ENCODE assay signal across 8 mouse cellular contexts in genomic region chr13:53109560-53110248, GRCm38 (mm10).
A peak's percentile ranks its signal among the peaks of the same experiment; 100 is the strongest.
DNase-seq lines count a peak whose midpoint lies in the region; ATAC-seq and TF ChIP-seq lines count a peak whose summit lies in the region.

No protein-coding gene starts in this region.

- POLR2A ChIA-PET in Patski (lab: Charles Lee): interaction anchor here (0.8 kb wide), 1 partner anchor 178 kb away, joined by 3 read pairs; no protein-coding TSS in a partner anchor

- TF ChIP-seq CTCF in Patski (IDR thresholded peaks at IDR 0.05): no peak

- peaks cover 21% of the 10 kb centered on the region for H3K27me3 ChIP-seq in Patski
- no peaks in the 10 kb centered on the region for H3K27me3 ChIP-seq in hindbrain, embryonic 13.5 days

- H3K4me1 ChIP-seq in hindbrain, embryonic 13.5 days (replicated peaks): peaks cover 7% of the 10 kb centered on the region

- no peak for DNase-seq in Patski (ENCODE audit: low read depth, low spot score)
- peak; percentile 96 to 98 for DNase-seq in cerebellum, postnatal 14 days
- peak; percentile 90 to 96 for DNase-seq in frontal cortex, postnatal 25 days (ENCODE audit: low spot score in 2 of 2)
- DNase-seq in layer of hippocampus, postnatal 10 days (ENCODE audit: low spot score in 2 of 2): peak; percentile 98
- DNase-seq in lung, postnatal 10 days: peak; percentile 96
- peak; percentile 69 for DNase-seq in retina, adult 2 months (ENCODE audit: low read depth, low spot score)
- peak; percentile 94 for DNase-seq in thymus, postnatal 14 days

- no peaks in the 10 kb centered on the region for H3K9me3 ChIP-seq in hindbrain, embryonic 13.5 days

- WGBS in hindbrain, embryonic 13.5 days: 19% methylated on average over 17 of the region's 17 CpGs

- CTCF ChIA-PET in Patski (lab: Charles Lee): interaction anchor here (0.8 to 2.1 kb wide), 12 partner anchors 9 to 473 kb away, joined by 3 to 7 read pairs (median 3); no protein-coding TSS in a partner anchor

- in situ Hi-C loops in Patski (cut with MboI; ENCODE audit: low pct_unique_long_range_greater_than_20kb): loop anchor here (10.0 kb wide), 1 partner anchor 315 kb away; no protein-coding TSS in a partner anchor

- peak overlapping the region; percentile 64 for H3K9ac ChIP-seq in hindbrain, embryonic 13.5 days

- H3K36me3 ChIP-seq in hindbrain, embryonic 13.5 days: no peaks in the 10 kb centered on the region

- H3K4me2 ChIP-seq in hindbrain, embryonic 13.5 days: peak overlapping the region; percentile 51

- peak overlapping the region; percentile 26 for H3K4me3 ChIP-seq in hindbrain, embryonic 13.5 days

- H3K27ac ChIP-seq in hindbrain, embryonic 13.5 days: 0 out of 2 replicates have a peak overlapping the region, but pooled peaks have one; percentile 23

- ATAC-seq in Patski: peak; percentile 74
- peak; percentile 84 for ATAC-seq in hindbrain, embryonic 13.5 days (ENCODE audit: low FRiP score)
